Mouse (Mus musculus): ENCODE data around the gene Jhy.
A peak's percentile ranks its signal among the peaks of the same experiment; 100 is the strongest.

Jhy gene

DNA sequence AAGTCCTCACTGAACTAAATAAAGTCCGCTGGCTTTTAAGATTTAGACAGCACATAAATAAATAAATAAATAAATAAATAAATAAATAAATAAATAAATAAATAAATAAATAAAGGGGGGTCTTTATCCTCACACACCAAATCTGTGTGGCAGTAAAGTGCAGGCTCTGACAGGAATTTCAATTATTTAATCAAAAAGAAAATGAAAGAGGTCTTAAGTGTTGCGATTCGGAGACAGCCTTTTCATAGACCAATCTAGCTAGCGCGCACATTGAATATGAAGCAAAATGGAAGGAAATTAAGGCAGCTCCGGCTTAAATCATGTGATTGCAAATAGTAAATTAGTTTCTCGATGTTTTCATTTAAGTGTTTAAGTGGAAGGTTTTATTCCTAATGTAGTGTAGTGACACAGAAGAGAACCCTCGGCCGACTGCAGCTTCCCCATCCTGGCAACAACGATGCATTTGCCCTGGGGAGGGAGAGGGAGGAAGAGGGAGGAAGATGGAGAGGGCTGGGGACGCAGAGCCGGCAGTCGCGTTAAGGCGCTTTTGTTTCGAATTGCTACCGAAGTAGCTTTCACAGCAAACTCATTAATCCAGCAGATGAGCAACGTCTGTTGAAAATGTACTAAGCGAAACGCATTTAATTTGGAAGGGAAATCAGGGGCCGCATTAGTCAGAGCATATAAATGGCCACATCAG lies 105.3 kb downstream of the Jhy start:
- DNase-seq (ENCODE audit: low read depth, low spot score): peak; percentile 15

GRCm38 (mm10) chr9:40851515-40851914 lies 112.4 kb downstream of the Jhy start:
- DNase-seq (ENCODE audit: low read depth, low spot score): no peak

Data from telencephalon, adult 2 months (tissue).